Mouse (Mus musculus) CH12.LX (cell line): ENCODE data around the gene Fam173a. TPM values are rescaled to one million over a fixed set of nuclear protein-coding genes. Genes with fewer than 3 reads are reported as not detected.

Experiments used
- DNase-seq: peaks from one replicate; pipeline ENCODE4 v3.0.0-alpha.2; 2013; ENCODE audit errors: extremely low read depth
- H3K27ac ChIP-seq: 2 replicates; pipeline ENCODE4 v1.5.1; 2012; ENCODE audit warnings: low read depth, mild to moderate bottlenecking, control low read depth, moderate library complexity; ENCODE audit not compliant: insufficient read depth
- H3K27me3 ChIP-seq: replicated peaks from 2 replicates; pipeline ENCODE3; 2012; ENCODE audit warnings: inconsistent platforms
- H3K36me3 ChIP-seq, 2 experiments: replicated peaks in 1 of 2; 2 replicates each; pipeline versions ENCODE3 to v1.6.1; 2012; ENCODE audit warnings: inconsistent platforms in 1 of 2, low read length in 1 of 2, mild to moderate bottlenecking in 1 of 2, mixed read lengths in 1 of 2, moderate library complexity in 1 of 2; ENCODE audit not compliant: control insufficient read depth in 1 of 2, insufficient read depth in 1 of 2
- H3K4me1 ChIP-seq, 2 experiments: 2 replicates each; pipeline ENCODE4 v1.6.1; 2012; ENCODE audit warnings: inconsistent platforms in 1 of 2, moderate library complexity in 1 of 2; ENCODE audit not compliant: insufficient read depth in 2 of 2, control insufficient read depth in 1 of 2
- H3K4me2 ChIP-seq: 2 replicates; pipeline ENCODE4 v1.6.1; 2012; ENCODE audit warnings: low read depth, mild to moderate bottlenecking, control low read depth; ENCODE audit not compliant: poor library complexity, insufficient read depth, severe bottlenecking
- H3K4me3 ChIP-seq, 3 experiments: fragments of 150-350 bp in 1 of 3; sonication (generic) in 1 of 3; replicated peaks in 1 of 3; 2 replicates each; pipeline versions ENCODE3 to v1.5.1; 2011 to 2012; ENCODE audit warnings: low read depth in 2 of 3, low read length in 2 of 3, mild to moderate bottlenecking in 2 of 3, moderate library complexity in 2 of 3, control low read depth in 1 of 3, improper control_type of control experiment in 1 of 3, inconsistent platforms in 1 of 3, mixed read lengths in 1 of 3; ENCODE audit not compliant: poor library complexity in 1 of 3
- H3K79me2 ChIP-seq: replicated peaks from 2 replicates; pipeline ENCODE4 v1.6.1; 2012; ENCODE audit warnings: mild to moderate bottlenecking, moderate library complexity; ENCODE audit not compliant: control insufficient read depth, poor library complexity, insufficient read depth, severe bottlenecking; ENCODE audit errors: extremely low read depth
- H3K9ac ChIP-seq: 2 replicates; pipeline ENCODE4 v1.6.1; 2012; ENCODE audit warnings: low read depth, mild to moderate bottlenecking, control low read depth, moderate library complexity; ENCODE audit not compliant: insufficient read depth
- H3K9me3 ChIP-seq: replicated peaks from 2 replicates; pipeline ENCODE3; 2012; ENCODE audit warnings: low read length, inconsistent platforms, mixed read lengths
- CHD1 ChIP-seq: IDR thresholded peaks from 2 replicates; pipeline ENCODE4 v1.6.1; 2012; ENCODE audit warnings: low read depth, low read length, improper control_type of control experiment, inconsistent platforms
- CHD2 ChIP-seq: IDR thresholded peaks from 2 replicates; pipeline ENCODE4 v1.6.1; 2011; ENCODE audit warnings: low read length, improper control_type of control experiment
- EP300 ChIP-seq: IDR thresholded peaks from 2 replicates; pipeline ENCODE4 v1.6.1; 2011; ENCODE audit warnings: low read length, improper control_type of control experiment
- ETS1 ChIP-seq: conservative IDR thresholded peaks from 2 replicates; pipeline ENCODE4 v1.6.1; 2012; ENCODE audit warnings: low read depth, mild to moderate bottlenecking, inconsistent platforms, low read length, improper control_type of control experiment, moderate library complexity
- HCFC1 ChIP-seq: IDR thresholded peaks from 2 replicates; pipeline ENCODE4 v1.6.1; 2012; ENCODE audit warnings: low read depth, mild to moderate bottlenecking, inconsistent platforms, low read length, improper control_type of control experiment
- IRF4 ChIP-seq: IDR thresholded peaks from 2 replicates; pipeline ENCODE4 v1.6.1; 2014; ENCODE audit warnings: low read depth, mild to moderate bottlenecking, inconsistent platforms, low read length, improper control_type of control experiment
- KAT2A ChIP-seq: IDR thresholded peaks from 2 replicates; pipeline ENCODE4 v1.6.1; 2012; ENCODE audit warnings: low read length, improper control_type of control experiment, inconsistent platforms; ENCODE audit not compliant: insufficient replicate concordance
- MAFK ChIP-seq: IDR thresholded peaks from 2 replicates; pipeline ENCODE4 v1.6.1; 2011; ENCODE audit warnings: low read length, improper control_type of control experiment; ENCODE audit not compliant: insufficient replicate concordance
- MAX ChIP-seq: IDR thresholded peaks from 2 replicates; pipeline ENCODE4 v1.6.1; 2011; ENCODE audit warnings: low read length, improper control_type of control experiment
- MAZ ChIP-seq: IDR thresholded peaks from 2 replicates; pipeline ENCODE4 v1.6.1; 2012; ENCODE audit warnings: low read depth, mild to moderate bottlenecking, inconsistent platforms, low read length, improper control_type of control experiment, moderate library complexity
- MEF2A ChIP-seq: IDR thresholded peaks from 2 replicates; pipeline ENCODE4 v1.6.1; 2014; ENCODE audit warnings: low read depth, mild to moderate bottlenecking, inconsistent platforms, low read length, improper control_type of control experiment, borderline replicate concordance
- MYC ChIP-seq: IDR thresholded peaks from 2 replicates; pipeline ENCODE4 v1.6.1; 2011; ENCODE audit warnings: low read depth, mild to moderate bottlenecking, improper control_type of control experiment, low read length
- NELFE ChIP-seq: IDR thresholded peaks from 2 replicates; pipeline ENCODE4 v1.6.1; 2011; ENCODE audit warnings: low read depth, low read length, improper control_type of control experiment
- NRF1 ChIP-seq: IDR thresholded peaks from 2 replicates; pipeline ENCODE4 v1.6.1; 2014; ENCODE audit warnings: low read depth, mild to moderate bottlenecking, inconsistent platforms, low read length, improper control_type of control experiment, moderate library complexity
- POLR2AphosphoS2 ChIP-seq: IDR thresholded peaks from 2 replicates; pipeline ENCODE4 v1.6.1; 2011; ENCODE audit warnings: low read depth, low read length, improper control_type of control experiment
- RAD21 ChIP-seq: IDR thresholded peaks from 2 replicates; pipeline ENCODE4 v1.6.1; 2011; ENCODE audit warnings: low read depth, mild to moderate bottlenecking, low read length, improper control_type of control experiment, moderate library complexity
- SMC3 ChIP-seq: IDR thresholded peaks from 2 replicates; pipeline ENCODE4 v1.6.1; 2011; ENCODE audit warnings: low read depth, low read length, improper control_type of control experiment
- TBP ChIP-seq: conservative IDR thresholded peaks from 2 replicates; pipeline ENCODE4 v1.6.1; 2011; ENCODE audit warnings: low read depth, low read length, improper control_type of control experiment
- TCF12 ChIP-seq: IDR thresholded peaks from 2 replicates; pipeline ENCODE4 v1.6.1; 2014; ENCODE audit warnings: low read depth, mild to moderate bottlenecking, inconsistent platforms, low read length, improper control_type of control experiment
- UBTF ChIP-seq: IDR thresholded peaks from 2 replicates; pipeline ENCODE4 v1.6.1; 2012; ENCODE audit warnings: low read depth, mild to moderate bottlenecking, inconsistent platforms, low read length, improper control_type of control experiment, moderate library complexity
- USF1 ChIP-seq: IDR thresholded peaks from 2 replicates; pipeline ENCODE4 v1.6.1; 2014; ENCODE audit warnings: low read depth, mild to moderate bottlenecking, inconsistent platforms, low read length, improper control_type of control experiment
- USF2 ChIP-seq: conservative IDR thresholded peaks from 2 replicates; pipeline ENCODE4 v1.6.1; 2011; ENCODE audit warnings: low read depth, low read length, improper control_type of control experiment
- ZC3H11A ChIP-seq: IDR thresholded peaks from 2 replicates; pipeline ENCODE4 v1.6.1; 2012; ENCODE audit warnings: low read depth, mild to moderate bottlenecking, inconsistent platforms, low read length, improper control_type of control experiment
- ZKSCAN1 ChIP-seq: IDR thresholded peaks from 2 replicates; pipeline ENCODE4 v1.6.1; 2012; ENCODE audit warnings: low read depth, inconsistent platforms, low read length, improper control_type of control experiment, borderline replicate concordance
- ZNF384 ChIP-seq: IDR thresholded peaks from 2 replicates; pipeline ENCODE4 v1.6.1; 2012; ENCODE audit warnings: low read depth, low read length, improper control_type of control experiment, inconsistent platforms
- dilution Hi-C: fragments of 300-500 bp; cut with MboI; formaldehyde crosslinking; loops from 2 replicates; pipeline ENCODE4 v1.14.3; 2020; ENCODE audit warnings: low sequenced_read_pairs; ENCODE audit not compliant: extremely low pct_unique_long_range_greater_than_20kb, extremely low pct_ligation_motif_present
- in situ Hi-C: fragments of 300-500 bp; cut with MboI; formaldehyde crosslinking; loops from 3 replicates; pipeline ENCODE4 v1.14.3; 2019; ENCODE audit warnings: low sequenced_read_pairs, low pct_ligation_motif_present, low pct_unique_long_range_greater_than_20kb, mixed read lengths
- polyA plus RNA-seq: library from polyadenylated mRNA; unstranded; fragments of >175 nt; gene quantifications from 2 replicates; pipeline ENCODE4 v1.2.1, GENCODE M21; 2012; ENCODE audit warnings: low read depth; ENCODE audit not compliant: insufficient read length
- total RNA-seq, 2 experiments: library from RNA; depleted of rRNA; stranded (reverse); fragments of 300-350 nt in 1 of 2; fragments of >200 nt in 1 of 2; gene quantifications; 2 replicates each; pipeline ENCODE4 v1.2.3; 2012 to 2014

The Fam173a gene
- total and polyA plus RNA-seq, 3 experiments: 25.5 to 68.3 (median 25.5) TPM

GRCm38 (mm10) chr17:25769331-25769730, 23.4 kb downstream of the Fam173a start:
- peak overlapping the region; percentile 57 for H3K4me2 ChIP-seq
- H3K9me3 ChIP-seq: no peaks in the 10 kb centered on the region
- H3K9ac ChIP-seq: peak overlapping the region; percentile 8
- no peaks in the 10 kb centered on the region for H3K36me3 ChIP-seq
- in situ Hi-C loops (no loop called here), dilution Hi-C loops (no loop called here)
- H3K4me1 ChIP-seq: peaks cover 3 to 7% of the 10 kb centered on the region in 2 experiments
- H3K27ac ChIP-seq: peak overlapping the region; percentile 30; the same call in 1 of the 2 replicates
- peaks cover 66% of the 10 kb centered on the region for H3K27me3 ChIP-seq
- no peak for DNase-seq
- TF ChIP-seq USF1: no peak
- TF ChIP-seq NELFE: no peak
- no peak for TF ChIP-seq CHD1
- TF ChIP-seq CHD2: no peak
- TF ChIP-seq ZKSCAN1: no peak
- TF ChIP-seq SMC3: no peak
- TF ChIP-seq USF2: no peak
- no peak for TF ChIP-seq KAT2A
- no peak for TF ChIP-seq MYC
- TF ChIP-seq TBP: no peak
- no peak for TF ChIP-seq NRF1
- no peak for TF ChIP-seq MEF2A
- no peak for TF ChIP-seq ETS1
- no peak for TF ChIP-seq EP300
- TF ChIP-seq MAZ: no peak
- TF ChIP-seq RAD21: no peak
- no peak for TF ChIP-seq POLR2AphosphoS2
- TF ChIP-seq ZNF384: no peak
- H3K79me2 ChIP-seq: 0 out of 2 replicates have a peak, but pooled peaks cover 3% of the 10 kb centered on the region
- no peak overlapping the region for H3K4me3 ChIP-seq

- in situ Hi-C loops: no loop called here
- no peaks in the 10 kb centered on the region for H3K79me2 ChIP-seq
- H3K4me1 ChIP-seq: peaks cover 0 to 7% of the 10 kb centered on the region in 2 experiments; a peak in 2 of 4 replicates
- H3K36me3 ChIP-seq: no peaks in the 10 kb centered on the region
- dilution Hi-C loops: no loop called here
- no peak overlapping the region for H3K4me2 ChIP-seq
- TF ChIP-seq UBTF (no peak), TBP (no peak), HCFC1 (no peak), MAFK (no peak), TCF12 (no peak), RAD21 (no peak), NELFE (no peak), ZC3H11A (no peak), MAX (no peak), USF1 (no peak), IRF4 (no peak)
- no peak overlapping the region for H3K4me3 ChIP-seq
- peaks cover 78% of the 10 kb centered on the region for H3K27me3 ChIP-seq
- H3K9ac ChIP-seq: no peak overlapping the region
- no peaks in the 10 kb centered on the region for H3K9me3 ChIP-seq
- no peak overlapping the region for H3K27ac ChIP-seq
- DNase-seq: no peak
These were observed 26.8 kb downstream of the Fam173a start for GRCm38 (mm10) chr17:25765886-25766285.
